Mouse (Mus musculus) limb, embryonic 12.5 days (tissue): ENCODE measurements around the gene Hebp1. TPM values are rescaled to one million over a fixed set of nuclear protein-coding genes. Genes with fewer than 3 reads are reported as not detected.

Source experiments
- ATAC-seq: fragments of 200-750 bp; cut with Nextera tagmentation; 2 replicates; pipeline ENCODE4 v1.8.0; 2017; ENCODE audit warnings: low read depth, moderate TSS enrichment; ENCODE audit not compliant: insufficient number of reproducible peaks, insufficient read depth, low FRiP score, low TSS enrichment
- H3K27ac ChIP-seq: fragments of 300-500 bp; sonication (generic); 2 replicates; pipeline ENCODE4 v1.5.1; 2016; ENCODE audit warnings: mild to moderate bottlenecking, moderate library complexity
- H3K27me3 ChIP-seq: fragments of 300-500 bp; sonication (generic); 2 replicates; pipeline ENCODE4 v1.6.1; 2016; ENCODE audit warnings: mild to moderate bottlenecking, moderate library complexity
- H3K36me3 ChIP-seq: fragments of 300-500 bp; sonication (generic); 2 replicates; pipeline ENCODE4 v1.6.1; 2016; ENCODE audit warnings: mild to moderate bottlenecking, moderate library complexity
- H3K4me1 ChIP-seq: fragments of 300-500 bp; sonication (generic); replicated peaks from 2 replicates; pipeline ENCODE4 v1.6.1; 2016
- H3K4me2 ChIP-seq: fragments of 300-500 bp; sonication (generic); 2 replicates; pipeline ENCODE4 v1.6.1; 2016; ENCODE audit warnings: mild to moderate bottlenecking, moderate library complexity
- H3K4me3 ChIP-seq: fragments of 300-500 bp; sonication (generic); replicated peaks from 2 replicates; pipeline ENCODE4 v1.5.1; 2016; ENCODE audit warnings: mild to moderate bottlenecking
- H3K9ac ChIP-seq: fragments of 300-500 bp; sonication (generic); replicated peaks from 2 replicates; pipeline ENCODE4 v1.6.1; 2016; ENCODE audit warnings: mild to moderate bottlenecking, moderate library complexity
- H3K9me3 ChIP-seq: fragments of 300-500 bp; sonication (generic); 2 replicates; pipeline ENCODE4 v1.6.1; 2016; ENCODE audit warnings: mild to moderate bottlenecking, moderate library complexity
- WGBS: fragments of 180-500 bp; shearing (Covaris S2); methylation state at CpG from one replicate; pipeline ENCODE4 v1.1.7; 2016; 5-methylcytosine and 5-hydroxymethylcytosine counted together
- polyA plus RNA-seq: library from polyadenylated mRNA; unstranded; fragments of >200 nt; fragmentation: Nextera tagmentation; extraction: Ambion mirVana; gene quantifications from 2 replicates; pipeline ENCODE4 v1.2.1, GENCODE M21; 2016

The Hebp1 gene
- polyA plus RNA-seq: 5.1 and 8.4 TPM in 2 replicates

- Histone ChIP-seq H3K27me3 (no peaks in the 10 kb centered on the region), H3K9me3 (no peaks in the 10 kb centered on the region), H3K4me3 (peak within 1 kb of the TSS; percentile 86), H3K36me3 (no peaks in the 10 kb centered on the region), H3K4me2 (peak within 1 kb of the TSS; percentile 86), H3K9ac (peak within 1 kb of the TSS; percentile 78), H3K27ac (0 out of 2 replicates have a peak within 1 kb of the TSS, but pooled peaks have one; percentile 57), H3K4me1 (peaks cover 11% of the 10 kb centered on the region)
- under 1% methylated on average over 52 of the region's 52 CpGs for WGBS
- ATAC-seq: peak; percentile 86
These were observed at the start of gene Hebp1, which contains the start of gene Fam234b for GRCm38 (mm10) chr6:135197921-135198532. TSS of gene Hebp1 (minus strand) at chr6:135198022. TSS of gene Fam234b (plus strand) at chr6:135197977.

GRCm38 (mm10) chr6:135245586-135245985 is 47.8 kb upstream of the Hebp1 start:
- Histone ChIP-seq H3K27me3 (peaks cover 12% of the 10 kb centered on the region), H3K4me2 (no peak overlapping the region), H3K9me3 (no peaks in the 10 kb centered on the region), H3K27ac (no peak overlapping the region), H3K36me3 (no peaks in the 10 kb centered on the region), H3K4me1 (peaks cover 25% of the 10 kb centered on the region), H3K4me3 (no peak overlapping the region), H3K9ac (no peak overlapping the region)
- ATAC-seq: no peak
- 76% methylated on average over 8 of the region's 8 CpGs for WGBS

- no peaks in the 10 kb centered on the region; the same call in 1 of the 2 replicates for H3K36me3 ChIP-seq
- H3K9ac ChIP-seq: no peak overlapping the region
- H3K27ac ChIP-seq: no peak overlapping the region
- ATAC-seq: no peak
- H3K4me2 ChIP-seq: no peak overlapping the region
- WGBS: 91% methylated on average over 8 of the region's 8 CpGs
- no peak overlapping the region for H3K4me3 ChIP-seq
- peaks cover 11% of the 10 kb centered on the region; the same call in 1 of the 2 replicates for H3K27me3 ChIP-seq
- no peaks in the 10 kb centered on the region for H3K9me3 ChIP-seq
- H3K4me1 ChIP-seq: peaks cover 19% of the 10 kb centered on the region
These were observed 42.5 kb upstream of the Hebp1 start for GRCm38 (mm10) chr6:135240361-135240760.

- 54% methylated on average over 4 of the region's 4 CpGs for WGBS
- no peak overlapping the region for H3K9ac ChIP-seq
- ATAC-seq: no peak
- H3K27ac ChIP-seq: no peak overlapping the region
- H3K36me3 ChIP-seq: peaks cover 15% of the 10 kb centered on the region
- H3K9me3 ChIP-seq: no peaks in the 10 kb centered on the region
- H3K4me1 ChIP-seq: peaks cover 19% of the 10 kb centered on the region
- no peak overlapping the region for H3K4me3 ChIP-seq
- peaks cover 6% of the 10 kb centered on the region; the same call in 1 of the 2 replicates for H3K27me3 ChIP-seq
- H3K4me2 ChIP-seq: no peak overlapping the region
These were observed 40.4 kb upstream of the Hebp1 start for GRCm38 (mm10) chr6:135238211-135238610.

GRCm38 (mm10) chr6:135237326-135237725 is 39.5 kb upstream of the Hebp1 start:
- peaks cover 18% of the 10 kb centered on the region for H3K4me1 ChIP-seq
- WGBS: 84% methylated on average over 14 of the region's 14 CpGs
- H3K9ac ChIP-seq: no peak overlapping the region
- no peaks in the 10 kb centered on the region for H3K9me3 ChIP-seq
- H3K4me3 ChIP-seq: no peak overlapping the region
- no peak overlapping the region for H3K4me2 ChIP-seq
- H3K27ac ChIP-seq: no peak overlapping the region
- no peak for ATAC-seq
- H3K27me3 ChIP-seq: peaks cover 6% of the 10 kb centered on the region; the same call in 1 of the 2 replicates
- H3K36me3 ChIP-seq: peaks cover 24% of the 10 kb centered on the region

- H3K4me2 ChIP-seq: no peak overlapping the region
- no peaks in the 10 kb centered on the region for H3K9me3 ChIP-seq
- H3K27ac ChIP-seq: no peak overlapping the region
- H3K27me3 ChIP-seq: peaks cover 6% of the 10 kb centered on the region; the same call in 1 of the 2 replicates
- peaks cover 11% of the 10 kb centered on the region for H3K4me1 ChIP-seq
- no peak overlapping the region for H3K4me3 ChIP-seq
- H3K36me3 ChIP-seq: peaks cover 31% of the 10 kb centered on the region
- 85% methylated on average over 3 of the region's 3 CpGs for WGBS
- no peak overlapping the region for H3K9ac ChIP-seq
- no peak for ATAC-seq
These were observed 38.8 kb upstream of the Hebp1 start for GRCm38 (mm10) chr6:135236576-135236975.

GRCm38 (mm10) chr6:135235742-135236141 is 37.9 kb upstream of the Hebp1 start:
- Histone ChIP-seq H3K27me3 (peaks cover 5% of the 10 kb centered on the region; the same call in 1 of the 2 replicates), H3K36me3 (peaks cover 34% of the 10 kb centered on the region), H3K9me3 (no peaks in the 10 kb centered on the region), H3K4me3 (no peak overlapping the region), H3K4me2 (no peak overlapping the region), H3K4me1 (peaks cover 2% of the 10 kb centered on the region; the same call in 1 of the 2 replicates), H3K9ac (no peak overlapping the region), H3K27ac (no peak overlapping the region)
- 88% methylated on average over 3 of the region's 3 CpGs for WGBS
- no peak for ATAC-seq

GRCm38 (mm10) chr6:135232443-135233182 is 34.8 kb upstream of the Hebp1 start:
- WGBS: 79% methylated on average over 12 of the region's 12 CpGs
- Histone ChIP-seq H3K36me3 (peaks cover 47% of the 10 kb centered on the region), H3K27me3 (peaks cover 4% of the 10 kb centered on the region; the same call in 1 of the 2 replicates), H3K9me3 (no peaks in the 10 kb centered on the region), H3K4me2 (no peak overlapping the region), H3K4me1 (no peaks in the 10 kb centered on the region), H3K27ac (no peak overlapping the region), H3K4me3 (no peak overlapping the region), H3K9ac (no peak overlapping the region)
- no peak for ATAC-seq

- no peak overlapping the region for H3K9ac ChIP-seq
- no peaks in the 10 kb centered on the region for H3K4me1 ChIP-seq
- no peak overlapping the region for H3K4me3 ChIP-seq
- peaks cover 53% of the 10 kb centered on the region for H3K36me3 ChIP-seq
- WGBS: 85% methylated on average over 6 of the region's 6 CpGs
- H3K4me2 ChIP-seq: no peak overlapping the region
- no peak overlapping the region for H3K27ac ChIP-seq
- H3K9me3 ChIP-seq: no peaks in the 10 kb centered on the region
- no peaks in the 10 kb centered on the region for H3K27me3 ChIP-seq
- no peak for ATAC-seq
These were observed 32.8 kb upstream of the Hebp1 start for GRCm38 (mm10) chr6:135230586-135230985.

- peaks cover 6% of the 10 kb centered on the region; the same call in 1 of the 2 replicates for H3K4me1 ChIP-seq
- no peak overlapping the region for H3K9ac ChIP-seq
- H3K9me3 ChIP-seq: no peaks in the 10 kb centered on the region
- no peak overlapping the region for H3K4me3 ChIP-seq
- H3K27me3 ChIP-seq: no peaks in the 10 kb centered on the region
- no peak overlapping the region for H3K4me2 ChIP-seq
- 64% methylated on average over 10 of the region's 10 CpGs for WGBS
- ATAC-seq: no peak
- H3K27ac ChIP-seq: no peak overlapping the region
- peaks cover 48% of the 10 kb centered on the region for H3K36me3 ChIP-seq
These were observed 30.7 kb upstream of the Hebp1 start for GRCm38 (mm10) chr6:135228465-135228941.

GRCm38 (mm10) chr6:135223786-135224416 is 26.1 kb upstream of the Hebp1 start:
- Histone ChIP-seq H3K4me1 (peaks cover 7% of the 10 kb centered on the region; the same call in 1 of the 2 replicates), H3K4me3 (no peak overlapping the region), H3K4me2 (no peak overlapping the region), H3K27ac (peak overlapping the region; percentile 45), H3K36me3 (peaks cover 48% of the 10 kb centered on the region), H3K9me3 (no peaks in the 10 kb centered on the region), H3K9ac (no peak overlapping the region), H3K27me3 (no peaks in the 10 kb centered on the region)
- 77% methylated on average over 6 of the region's 6 CpGs for WGBS
- peak; percentile 64 for ATAC-seq
